Mouse (Mus musculus): ENCODE measurements at regions not wholly inside any gene's neighbourhood (a gene's known extent, or its start where the extent isn't known, plus 50 kb on each side); places are given as distances from the start of the nearest gene placed in this dataset.

GRCm38 (mm10) chr6:95886645-95887044 is 168.0 kb upstream of the Suclg2 start:
- TF ChIP-seq CTCF (conservative IDR thresholded peaks at IDR 0.05; ENCODE audit: insufficient read depth, insufficient read length, low read depth, low read length) (no peak), POLR2A (IDR thresholded peaks at IDR 0.05; ENCODE audit: low read depth, low read length) (no peak)
